Mouse (Mus musculus) urinary bladder, postnatal 25 days (tissue): Measurements from ENCODE around the gene Mpp3.

Source experiments
- DNase-seq: peaks from one replicate; pipeline ENCODE4 v3.0.0; 2022; ENCODE audit warnings: low spot score

The Mpp3 gene

GRCm38 (mm10) chr11:102039487-102040137 lies 11.4 kb upstream of the Mpp3 start:
- DNase-seq, result no peak

- no peak for DNase-seq
These were observed 9.5 kb upstream of the Mpp3 start for GRCm38 (mm10) chr11:102037789-102038188.

GRCm38 (mm10) chr11:102036336-102036735 lies 8.1 kb upstream of the Mpp3 start:
- no peak for DNase-seq

GRCm38 (mm10) chr11:102035456-102035960 lies 7.2 kb upstream of the Mpp3 start:
- no peak for DNase-seq

- no peak for DNase-seq
These were observed 6.6 kb upstream of the Mpp3 start for GRCm38 (mm10) chr11:102034887-102035286.

- DNase-seq, result no peak
These were observed 4.9 kb upstream of the Mpp3 start for GRCm38 (mm10) chr11:102033055-102033591.

- no peak for DNase-seq
These were observed 2.9 kb upstream of the Mpp3 start for GRCm38 (mm10) chr11:102031149-102031548.

GRCm38 (mm10) chr11:102029966-102030365 lies 1.7 kb upstream of the Mpp3 start:
- no peak for DNase-seq

GRCm38 (mm10) chr11:102029304-102029703 lies 1.0 kb upstream of the Mpp3 start:
- DNase-seq, result no peak

- no peak for DNase-seq
These were observed 772 bp downstream of the Mpp3 start for GRCm38 (mm10) chr11:102027361-102028017.

GRCm38 (mm10) chr11:102026694-102027360 lies 1.4 kb downstream of the Mpp3 start:
- DNase-seq, result peak; percentile 40

GRCm38 (mm10) chr11:102025991-102026660 lies 2.1 kb downstream of the Mpp3 start:
- DNase-seq, result no peak

- no peak for DNase-seq
These were observed 2.9 kb downstream of the Mpp3 start for GRCm38 (mm10) chr11:102025354-102025753.

- no peak for DNase-seq
These were observed 3.4 kb downstream of the Mpp3 start for GRCm38 (mm10) chr11:102024875-102025274.

- DNase-seq, result no peak
These were observed 4.0 kb downstream of the Mpp3 start for GRCm38 (mm10) chr11:102024084-102024758.

GRCm38 (mm10) chr11:102023406-102023805 lies 4.9 kb downstream of the Mpp3 start:
- DNase-seq, result no peak

- DNase-seq, result no peak
These were observed 7.1 kb downstream of the Mpp3 start for GRCm38 (mm10) chr11:102021196-102021595.

- DNase-seq, result no peak
These were observed 8.5 kb downstream of the Mpp3 start for GRCm38 (mm10) chr11:102019736-102020135.

- no peak for DNase-seq
These were observed 12.1 kb downstream of the Mpp3 start for GRCm38 (mm10) chr11:102016136-102016535.

- no peak for DNase-seq
These were observed 12.8 kb downstream of the Mpp3 start for GRCm38 (mm10) chr11:102015472-102015871.

GRCm38 (mm10) chr11:102013201-102013600 lies 15.1 kb downstream of the Mpp3 start:
- no peak for DNase-seq

GRCm38 (mm10) chr11:102011510-102011909 lies 16.8 kb downstream of the Mpp3 start:
- no peak for DNase-seq
